Mouse (Mus musculus) hindbrain, embryonic 16.5 days (tissue): Measurements from ENCODE around the gene Gm11042. TPM values are rescaled to one million over a fixed set of nuclear protein-coding genes. Genes with fewer than 3 reads are reported as not detected.

Experiments
- ATAC-seq: fragments of 200-750 bp; cut with Nextera tagmentation; 2 replicates; pipeline ENCODE4 v1.8.0; 2017; ENCODE audit warnings: moderate TSS enrichment, moderate library complexity
- H3K27ac ChIP-seq: fragments of 300-500 bp; sonication (generic); 2 replicates; pipeline ENCODE4 v1.5.1; 2014; ENCODE audit warnings: low read depth, mild to moderate bottlenecking, control low read depth, low read length, moderate library complexity
- H3K27me3 ChIP-seq: fragments of 300-500 bp; sonication (generic); replicated peaks from 2 replicates; pipeline ENCODE4 v1.6.1; 2014; ENCODE audit warnings: low read length; ENCODE audit not compliant: control insufficient read depth, insufficient read depth
- H3K36me3 ChIP-seq: fragments of 300-500 bp; sonication (generic); 2 replicates; pipeline ENCODE4 v1.6.1; 2014; ENCODE audit warnings: mild to moderate bottlenecking, low read length, moderate library complexity, mixed read lengths; ENCODE audit not compliant: control insufficient read depth, insufficient read depth
- H3K4me1 ChIP-seq: fragments of 300-500 bp; sonication (generic); 2 replicates; pipeline ENCODE4 v1.6.1; 2014; ENCODE audit warnings: low read depth, low read length; ENCODE audit not compliant: control insufficient read depth, insufficient read depth
- H3K4me2 ChIP-seq: fragments of 300-500 bp; sonication (generic); 2 replicates; pipeline ENCODE4 v1.6.1; 2014; ENCODE audit warnings: mild to moderate bottlenecking, low read length, control low read depth, moderate library complexity
- H3K4me3 ChIP-seq: fragments of 300-500 bp; sonication (generic); 2 replicates; pipeline ENCODE4 v1.5.1; 2014; ENCODE audit warnings: mild to moderate bottlenecking, low read length, control low read depth, moderate library complexity
- H3K9ac ChIP-seq: fragments of 300-500 bp; sonication (generic); 2 replicates; pipeline ENCODE4 v1.6.1; 2014; ENCODE audit warnings: low read depth, mild to moderate bottlenecking, control low read depth, low read length, moderate library complexity
- H3K9me3 ChIP-seq: fragments of 300-500 bp; sonication (generic); 2 replicates; pipeline ENCODE4 v1.6.1; 2014; ENCODE audit warnings: mild to moderate bottlenecking, low read length, moderate library complexity; ENCODE audit not compliant: control insufficient read depth
- WGBS: fragments of 180-500 bp; shearing (Covaris S2); extraction: QIAGEN DNeasy Blood & Tissue Kit; methylation state at CpG from one replicate; pipeline ENCODE4 v1.1.7; 2014; 5-methylcytosine and 5-hydroxymethylcytosine counted together
- polyA plus RNA-seq: library from polyadenylated mRNA; unstranded; fragments of >200 nt; fragmentation: Nextera tagmentation; extraction: Ambion mirVana; gene quantifications from 2 replicates; pipeline ENCODE4 v1.2.1, GENCODE M21; 2015

Gene Gm11042
- not detected in 2 replicates for polyA plus RNA-seq

DNA sequence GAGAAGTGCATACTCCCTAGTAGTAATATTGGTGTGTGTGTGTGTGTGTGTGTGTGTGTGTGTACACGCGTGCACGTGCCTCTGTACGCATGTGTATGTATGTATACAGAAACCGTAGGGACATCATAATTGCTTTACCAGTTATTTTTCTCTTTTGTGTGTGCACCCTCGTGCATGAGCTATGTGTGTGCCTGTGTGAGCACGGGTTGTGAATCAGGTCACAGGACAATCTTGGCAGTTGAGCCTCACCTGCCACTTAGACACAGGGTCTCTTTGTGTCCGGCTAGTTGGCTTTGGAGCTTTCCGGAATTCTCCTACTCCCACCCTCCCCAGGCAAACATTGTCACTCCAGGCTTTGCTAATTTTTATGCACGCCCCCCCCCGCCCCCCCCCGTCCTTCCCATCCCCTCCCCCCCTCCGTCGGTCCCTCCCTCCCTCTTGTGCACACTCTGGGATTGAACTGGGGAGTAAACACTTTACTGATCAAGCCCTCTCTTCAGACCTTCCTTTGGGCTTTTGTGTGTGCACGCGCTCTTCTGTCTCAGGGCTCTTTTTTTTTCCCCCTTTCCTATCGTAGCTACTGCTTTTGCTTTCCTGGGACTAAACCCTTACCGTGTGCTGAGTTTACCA, at the start of gene Gm11042:
Gene Gm11042 (minus strand): TSS at position 51 of the 630 bp plus-strand sequence.
- Histone ChIP-seq H3K4me3 (peak within 1 kb of the TSS; percentile 36), H3K4me1 (peaks cover 3% of the 10 kb centered on the region; the same call in 1 of the 2 replicates), H3K9ac (peak within 1 kb of the TSS; percentile 68), H3K4me2 (peak within 1 kb of the TSS; percentile 70), H3K36me3 (no peaks in the 10 kb centered on the region), H3K27ac (peak within 1 kb of the TSS; percentile 52), H3K27me3 (no peaks in the 10 kb centered on the region), H3K9me3 (no peaks in the 10 kb centered on the region)
- 23% methylated on average over 17 of the region's 18 CpGs for WGBS
- ATAC-seq, result peak; percentile 76

DNA sequence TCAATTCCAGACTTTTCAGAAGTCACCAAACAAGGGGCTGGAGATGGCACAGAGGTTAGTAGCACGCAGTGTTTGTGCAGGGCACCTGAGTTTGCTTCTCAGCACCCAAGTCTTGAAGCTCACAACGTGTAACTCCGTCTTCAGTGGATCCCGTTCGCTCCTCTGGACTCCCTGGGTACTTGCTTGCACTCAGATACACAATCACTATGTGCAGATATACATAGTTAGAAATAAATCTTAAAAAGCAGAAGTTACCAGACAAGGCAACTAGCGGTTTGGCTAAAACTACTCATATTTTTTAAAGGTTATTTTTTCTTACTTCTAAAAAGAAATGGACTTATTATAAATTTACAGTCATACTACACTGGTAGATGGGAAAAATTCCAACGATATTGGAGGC, 48.3 kb upstream of the Gm11042 start:
- 92% methylated on average over 7 of the region's 7 CpGs for WGBS
- no peak overlapping the region for H3K4me2 ChIP-seq
- no peak overlapping the region for H3K27ac ChIP-seq
- no peak for ATAC-seq
- no peaks in the 10 kb centered on the region for H3K36me3 ChIP-seq
- no peaks in the 10 kb centered on the region for H3K9me3 ChIP-seq
- H3K4me3 ChIP-seq, result no peak overlapping the region
- H3K9ac ChIP-seq, result no peak overlapping the region
- H3K4me1 ChIP-seq, result no peaks in the 10 kb centered on the region
- H3K27me3 ChIP-seq, result no peaks in the 10 kb centered on the region

DNA sequence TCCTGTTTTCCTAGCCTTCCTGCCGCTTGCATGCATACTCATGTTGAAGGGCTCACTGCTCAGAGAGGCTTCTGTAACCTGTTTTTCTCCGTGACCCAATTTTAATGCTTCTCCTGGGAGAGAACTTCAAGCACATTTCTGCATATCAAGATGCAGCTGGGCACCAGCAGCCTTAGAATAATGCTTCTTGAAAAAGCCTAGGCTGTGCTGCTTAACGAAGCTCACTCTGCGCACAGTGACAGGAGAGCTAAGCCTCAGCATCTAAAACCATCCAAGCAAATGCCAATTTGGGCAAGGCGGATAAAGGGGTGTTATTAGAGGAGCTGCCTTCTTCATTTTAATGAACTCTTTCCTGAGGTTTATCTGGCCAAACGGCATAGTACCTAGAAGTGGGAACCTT, 46.9 kb upstream of the Gm11042 start:
- H3K4me1 ChIP-seq, result no peaks in the 10 kb centered on the region
- no peak overlapping the region for H3K4me3 ChIP-seq
- H3K27ac ChIP-seq, result no peak overlapping the region
- H3K9ac ChIP-seq, result no peak overlapping the region
- H3K4me2 ChIP-seq, result no peak overlapping the region
- H3K27me3 ChIP-seq, result no peaks in the 10 kb centered on the region
- no peak for ATAC-seq
- 62% methylated on average over 6 of the region's 6 CpGs for WGBS
- H3K9me3 ChIP-seq, result no peaks in the 10 kb centered on the region
- no peaks in the 10 kb centered on the region for H3K36me3 ChIP-seq

DNA sequence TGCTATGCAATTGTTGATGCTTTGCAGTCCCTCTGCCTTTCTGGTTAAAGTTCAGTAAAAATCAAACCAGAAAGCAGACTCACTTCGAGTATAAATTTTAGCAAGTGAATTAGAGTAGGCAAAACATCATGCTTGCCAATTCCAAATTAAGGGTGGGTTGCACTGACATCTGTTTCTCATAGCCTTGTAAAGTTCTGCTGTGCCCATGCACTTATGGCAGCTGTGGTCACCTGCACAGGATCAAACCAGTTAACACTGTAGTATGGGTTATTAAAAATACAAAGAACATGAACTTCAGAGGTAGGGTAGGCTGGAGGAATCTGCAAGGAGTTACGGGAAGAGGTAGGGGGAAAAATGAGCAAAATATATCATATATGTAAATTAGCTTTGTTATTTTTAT, 46.3 kb upstream of the Gm11042 start:
- Histone ChIP-seq H3K36me3 (no peaks in the 10 kb centered on the region), H3K4me2 (no peak overlapping the region), H3K4me3 (no peak overlapping the region), H3K9me3 (no peaks in the 10 kb centered on the region), H3K27ac (no peak overlapping the region), H3K4me1 (no peaks in the 10 kb centered on the region), H3K9ac (no peak overlapping the region), H3K27me3 (no peaks in the 10 kb centered on the region)
- ATAC-seq, result no peak
- 83% methylated on average over 2 of the region's 2 CpGs for WGBS

DNA sequence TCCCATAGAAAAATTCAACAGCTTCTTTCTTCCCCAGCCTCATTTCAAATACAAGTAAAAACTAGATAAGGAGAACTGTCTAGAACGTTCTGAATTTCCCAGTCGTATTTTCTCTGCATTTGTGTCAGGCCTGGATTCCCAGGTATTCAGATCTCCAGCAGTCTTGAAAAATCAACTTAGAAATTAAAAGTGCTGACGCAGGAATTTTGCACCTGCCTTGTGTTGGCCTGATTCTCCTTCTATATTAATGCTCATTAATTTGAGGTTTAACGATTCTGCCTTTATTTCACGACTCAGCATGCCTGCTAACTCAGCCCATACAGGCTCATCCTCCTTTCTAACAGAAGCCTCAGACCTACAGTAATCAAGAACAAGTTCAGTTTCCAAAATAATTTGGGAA, 43.6 kb upstream of the Gm11042 start:
- no peaks in the 10 kb centered on the region for H3K9me3 ChIP-seq
- H3K4me2 ChIP-seq, result no peak overlapping the region
- WGBS, result 78% methylated on average over 5 of the region's 5 CpGs
- H3K4me1 ChIP-seq, result no peaks in the 10 kb centered on the region
- no peak overlapping the region for H3K4me3 ChIP-seq
- no peaks in the 10 kb centered on the region for H3K36me3 ChIP-seq
- no peak overlapping the region for H3K27ac ChIP-seq
- H3K27me3 ChIP-seq, result no peaks in the 10 kb centered on the region
- no peak for ATAC-seq
- H3K9ac ChIP-seq, result no peak overlapping the region

DNA sequence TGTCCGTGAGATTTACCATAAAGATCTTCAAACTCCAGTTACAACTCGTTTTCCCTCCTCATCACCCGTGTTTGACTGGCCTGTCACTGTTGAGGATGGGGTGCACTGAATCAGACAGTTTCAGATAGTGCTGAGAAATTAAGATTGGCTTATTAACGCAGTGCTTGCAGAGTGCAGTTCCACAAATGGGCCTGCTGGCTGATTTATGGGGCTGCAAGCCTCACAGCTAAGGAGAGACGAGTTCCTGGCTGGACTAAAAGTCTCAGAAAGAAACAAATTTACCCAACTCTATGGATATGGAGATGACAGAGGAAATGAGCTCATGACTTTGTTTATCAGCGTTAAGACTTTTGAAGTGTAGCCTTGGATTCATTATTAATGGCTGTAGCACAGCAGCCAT, 41.6 kb upstream of the Gm11042 start:
- Histone ChIP-seq H3K9me3 (no peaks in the 10 kb centered on the region), H3K27me3 (no peaks in the 10 kb centered on the region), H3K4me1 (no peaks in the 10 kb centered on the region), H3K27ac (no peak overlapping the region), H3K36me3 (no peaks in the 10 kb centered on the region), H3K9ac (no peak overlapping the region), H3K4me3 (no peak overlapping the region), H3K4me2 (no peak overlapping the region)
- WGBS, result 70% methylated on average over 6 of the region's 6 CpGs
- ATAC-seq, result no peak

DNA sequence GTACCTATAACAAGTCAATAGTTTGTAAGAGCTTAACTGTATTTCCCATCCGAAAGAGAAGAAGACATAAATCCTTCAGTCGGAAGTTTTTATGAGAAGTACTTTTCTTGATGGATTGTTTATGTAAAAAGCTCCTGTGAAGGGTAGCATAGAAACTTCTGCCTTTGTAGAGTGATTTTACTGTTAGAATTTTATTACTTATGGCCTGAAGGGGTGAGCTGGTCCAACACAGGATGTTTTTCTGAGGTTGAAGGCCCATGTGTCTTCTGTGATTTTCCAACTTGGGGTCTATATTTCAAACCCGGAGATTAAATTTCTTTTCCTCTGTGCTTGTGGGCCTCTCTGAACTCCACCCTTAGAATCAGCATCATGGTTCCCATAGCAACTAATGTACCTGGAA, 26.5 kb upstream of the Gm11042 start:
- no peak overlapping the region for H3K27ac ChIP-seq
- no peaks in the 10 kb centered on the region for H3K27me3 ChIP-seq
- H3K4me2 ChIP-seq, result no peak overlapping the region
- H3K9me3 ChIP-seq, result no peaks in the 10 kb centered on the region
- WGBS, result 86% methylated on average over 3 of the region's 3 CpGs
- H3K36me3 ChIP-seq, result no peaks in the 10 kb centered on the region
- ATAC-seq, result no peak
- H3K9ac ChIP-seq, result no peak overlapping the region
- no peaks in the 10 kb centered on the region for H3K4me1 ChIP-seq
- H3K4me3 ChIP-seq, result no peak overlapping the region

DNA sequence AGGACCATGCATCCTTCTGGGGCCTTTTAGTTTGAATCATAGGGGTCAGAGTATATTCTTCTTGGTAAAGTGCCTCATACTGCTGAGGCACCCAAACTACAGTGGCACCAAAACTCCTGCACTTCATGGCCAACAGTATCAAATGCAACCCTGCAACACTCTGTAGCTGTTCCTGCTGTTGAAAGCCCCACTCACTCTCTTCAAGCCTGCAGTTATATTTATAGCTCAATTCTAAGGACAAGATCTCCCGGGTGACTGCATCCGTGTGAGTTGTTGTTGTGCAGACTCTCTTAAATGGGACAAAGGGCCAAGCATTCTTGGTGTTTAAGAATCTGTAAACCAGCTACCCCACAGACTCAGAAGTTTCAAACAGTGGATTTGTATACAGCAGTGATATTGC, 23.9 kb upstream of the Gm11042 start:
- H3K4me2 ChIP-seq, result no peak overlapping the region
- no peaks in the 10 kb centered on the region for H3K36me3 ChIP-seq
- H3K4me3 ChIP-seq, result no peak overlapping the region
- 81% methylated on average over 2 of the region's 2 CpGs for WGBS
- no peak overlapping the region for H3K9ac ChIP-seq
- no peaks in the 10 kb centered on the region for H3K4me1 ChIP-seq
- no peaks in the 10 kb centered on the region for H3K9me3 ChIP-seq
- no peaks in the 10 kb centered on the region for H3K27me3 ChIP-seq
- no peak for ATAC-seq
- H3K27ac ChIP-seq, result no peak overlapping the region

DNA sequence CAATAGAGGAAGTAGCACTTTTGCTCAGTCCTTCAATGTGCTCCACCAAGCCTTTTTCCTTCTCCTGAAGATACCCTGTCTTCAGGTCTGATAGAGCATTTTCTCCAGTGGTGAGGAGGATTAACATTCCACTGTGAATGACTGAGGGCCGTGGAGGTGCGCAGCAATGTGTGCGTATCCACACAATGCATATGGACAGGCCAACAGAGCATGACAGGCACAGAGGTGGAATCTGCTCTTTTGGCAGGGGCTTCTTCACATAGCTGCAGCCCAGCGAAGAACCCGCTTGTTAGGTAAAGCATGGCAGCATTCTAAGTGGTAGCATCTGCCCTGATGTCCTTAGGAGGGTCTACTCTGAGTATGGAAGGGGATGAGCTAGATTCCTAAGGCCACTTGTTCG, 17.5 kb upstream of the Gm11042 start:
- 94% methylated on average over 6 of the region's 6 CpGs for WGBS

DNA sequence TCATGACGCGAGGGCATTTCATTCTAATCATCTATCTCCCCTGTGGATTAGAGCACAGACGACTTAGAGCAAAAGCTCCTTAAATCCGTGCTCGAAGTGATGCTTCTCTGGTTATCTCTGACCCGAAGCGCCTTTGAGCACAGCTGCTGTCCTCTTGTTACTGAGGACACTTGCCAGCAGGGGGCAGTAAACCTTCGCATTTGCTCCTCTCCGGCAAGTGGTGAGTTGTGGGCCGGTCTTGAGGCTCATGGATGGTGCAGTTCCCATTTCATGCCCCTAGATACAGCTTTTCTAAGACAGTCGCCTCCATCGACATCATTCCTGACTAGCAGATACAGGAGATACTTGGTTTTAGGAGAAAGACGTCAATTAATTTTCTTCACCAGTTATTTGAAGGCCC, 16.8 kb upstream of the Gm11042 start:
- H3K4me1 ChIP-seq, result no peaks in the 10 kb centered on the region
- peak; percentile 78 for ATAC-seq
- no peaks in the 10 kb centered on the region for H3K36me3 ChIP-seq
- no peak overlapping the region for H3K4me3 ChIP-seq
- no peak overlapping the region for H3K4me2 ChIP-seq
- no peaks in the 10 kb centered on the region for H3K27me3 ChIP-seq
- H3K9me3 ChIP-seq, result no peaks in the 10 kb centered on the region
- WGBS, result 21% methylated on average over 13 of the region's 13 CpGs
- no peak overlapping the region for H3K27ac ChIP-seq
- no peak overlapping the region for H3K9ac ChIP-seq

More for the DNA sequence above, 17.5 kb upstream of the Gm11042 start:
- no peak overlapping the region for H3K4me2 ChIP-seq
- H3K27ac ChIP-seq, result no peak overlapping the region
- no peaks in the 10 kb centered on the region for H3K9me3 ChIP-seq
- no peaks in the 10 kb centered on the region for H3K4me1 ChIP-seq
- H3K27me3 ChIP-seq, result no peaks in the 10 kb centered on the region
- H3K36me3 ChIP-seq, result no peaks in the 10 kb centered on the region
- H3K4me3 ChIP-seq, result no peak overlapping the region
- no peak for ATAC-seq
- no peak overlapping the region for H3K9ac ChIP-seq
